Mouse (Mus musculus): ENCODE measurements at regions not wholly inside any gene's neighbourhood (a gene's known extent, or its start where the extent isn't known, plus 50 kb on each side); places are given as distances from the start of the nearest gene placed in this dataset.

DNA sequence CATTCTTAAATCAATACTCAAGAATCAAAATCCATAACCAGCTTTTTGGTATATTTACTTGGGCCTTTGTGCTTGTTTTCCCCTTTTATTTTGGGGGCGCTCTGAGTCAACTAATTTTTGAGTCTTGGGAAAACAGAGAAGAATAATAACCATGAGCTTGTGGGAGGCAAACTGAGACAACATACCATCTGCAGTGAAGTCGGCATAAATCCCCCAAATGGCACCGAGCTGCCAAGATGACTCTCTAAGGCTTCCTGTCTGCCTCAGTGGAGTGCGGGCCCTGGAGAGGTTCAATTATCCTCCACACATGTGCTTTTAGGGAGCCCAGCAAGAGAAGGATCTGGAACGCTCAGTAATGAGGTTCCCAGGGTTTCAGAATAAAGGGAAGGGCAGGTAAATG lies 333.1 kb downstream of the Fut8 start:
- H3K4me3 ChIP-seq (replicated peaks; ENCODE audit: extremely low read depth, low read depth, low read length): no peak overlapping the region
- DNase-seq: no peak
- no peaks in the 10 kb centered on the region for H3K4me1 ChIP-seq (ENCODE audit: control insufficient read depth, insufficient read depth, low read length)
- 85% methylated on average over 5 of the region's 5 CpGs for WGBS
- TF ChIP-seq POLR2A (IDR thresholded peaks at IDR 0.05; ENCODE audit: borderline replicate concordance, extremely low read depth, low read depth, low read length) (no peak), CTCF (IDR thresholded peaks at IDR 0.05; ENCODE audit: insufficient read depth, low read length) (no peak)

DNA sequence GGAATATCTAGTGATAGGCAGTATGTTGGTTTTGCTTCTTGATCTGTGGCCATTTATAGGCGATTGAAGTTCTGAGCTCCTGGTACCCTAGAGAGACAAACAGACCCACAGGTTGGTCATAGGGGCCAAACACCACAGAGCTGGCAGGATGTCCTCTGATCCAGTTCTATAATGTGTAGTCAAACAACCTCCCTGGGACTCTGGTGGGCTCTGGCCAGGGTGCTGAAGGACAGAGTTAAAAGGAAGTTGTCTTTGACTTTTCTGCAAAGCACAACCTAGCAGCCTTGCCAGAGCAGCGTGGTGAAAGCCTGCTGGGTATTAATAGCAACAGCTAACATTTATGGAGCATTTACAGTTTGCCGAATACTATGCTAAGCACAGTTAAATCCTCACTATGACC lies 337.1 kb downstream of the Fut8 start:
- Histone ChIP-seq H3K4me3 (replicated peaks; ENCODE audit: extremely low read depth, low read depth, low read length) (no peak overlapping the region), H3K4me1 (ENCODE audit: control insufficient read depth, insufficient read depth, low read length) (no peaks in the 10 kb centered on the region)
- 55% methylated on average over 3 of the region's 3 CpGs for whole genome bisulfite sequencing
- no peak for DNase-seq
- TF ChIP-seq POLR2A (IDR thresholded peaks at IDR 0.05; ENCODE audit: borderline replicate concordance, extremely low read depth, low read depth, low read length) (no peak), CTCF (IDR thresholded peaks at IDR 0.05; ENCODE audit: insufficient read depth, low read length) (no peak)

GRCm38 (mm10) chr12:77588297-77588696 lies 350.4 kb downstream of the Fut8 start:
- H3K4me3 ChIP-seq (replicated peaks; ENCODE audit: extremely low read depth, low read depth, low read length): no peak overlapping the region
- no peak for DNase-seq
- no peaks in the 10 kb centered on the region for H3K4me1 ChIP-seq (ENCODE audit: control insufficient read depth, insufficient read depth, low read length)
- TF ChIP-seq CTCF (IDR thresholded peaks at IDR 0.05; ENCODE audit: insufficient read depth, low read length): no peak
- no peak for TF ChIP-seq POLR2A (IDR thresholded peaks at IDR 0.05; ENCODE audit: borderline replicate concordance, extremely low read depth, low read depth, low read length)
- WGBS: 69% methylated on average over 2 of the region's 2 CpGs

DNA sequence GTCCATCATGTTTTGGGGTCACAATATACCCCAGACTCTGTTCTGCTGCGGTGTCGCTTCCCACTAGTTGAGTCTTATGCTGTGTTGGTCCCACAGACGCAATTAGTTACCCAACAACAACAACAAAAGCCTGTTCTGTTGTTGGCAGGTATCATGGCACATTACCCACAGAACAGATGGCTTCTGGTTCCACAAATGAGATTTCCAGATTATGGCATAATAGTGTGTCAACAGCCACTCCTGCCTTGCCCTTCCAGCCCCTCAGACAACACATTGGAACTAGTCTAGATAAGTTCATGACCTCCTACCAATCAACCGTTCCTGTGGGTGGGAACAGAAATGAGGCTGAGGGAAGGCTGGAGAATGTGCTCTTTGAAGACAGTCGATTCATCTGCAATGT lies 351.5 kb downstream of the Fut8 start:
- Histone ChIP-seq H3K4me1 (ENCODE audit: control insufficient read depth, insufficient read depth, low read length) (no peaks in the 10 kb centered on the region), H3K4me3 (replicated peaks; ENCODE audit: extremely low read depth, low read depth, low read length) (no peak overlapping the region)
- no peak for DNase-seq
- 71% methylated on average over 5 of the region's 5 CpGs for WGBS
- TF ChIP-seq POLR2A (IDR thresholded peaks at IDR 0.05; ENCODE audit: borderline replicate concordance, extremely low read depth, low read depth, low read length): no peak
- no peak for TF ChIP-seq CTCF (IDR thresholded peaks at IDR 0.05; ENCODE audit: insufficient read depth, low read length)

- H3K4me1 ChIP-seq (ENCODE audit: control insufficient read depth, insufficient read depth, low read length): no peaks in the 10 kb centered on the region
- H3K4me3 ChIP-seq (replicated peaks; ENCODE audit: extremely low read depth, low read depth, low read length): no peak overlapping the region
- no peak for TF ChIP-seq CTCF (IDR thresholded peaks at IDR 0.05; ENCODE audit: insufficient read depth, low read length)
- TF ChIP-seq POLR2A (IDR thresholded peaks at IDR 0.05; ENCODE audit: borderline replicate concordance, extremely low read depth, low read depth, low read length): no peak
- no peak for DNase-seq
- WGBS: 97% methylated on average over 1 of the region's 1 CpGs
Observed at GRCm38 (mm10) chr12:77594092-77594491, 356.2 kb downstream of the Fut8 start.

DNA sequence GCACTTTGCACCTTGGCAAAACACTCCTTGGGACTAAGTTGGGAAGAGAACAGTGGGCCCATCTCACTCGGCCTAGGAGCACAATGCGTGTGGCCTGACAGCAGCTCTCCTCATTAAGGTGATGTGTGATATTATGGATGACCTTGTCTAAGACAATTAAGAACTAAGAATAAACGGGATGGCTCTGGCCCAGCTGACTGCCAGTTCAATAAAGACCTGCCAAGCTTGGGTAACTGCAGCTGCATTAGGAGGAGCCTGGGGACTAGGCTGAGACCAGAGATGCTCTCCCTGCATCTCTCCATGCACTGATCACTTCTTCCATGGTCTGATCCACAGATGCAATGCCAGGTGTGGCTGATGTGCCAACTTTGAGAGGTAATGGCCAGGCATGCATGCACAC lies 356.7 kb downstream of the Fut8 start:
- 75% methylated on average over 3 of the region's 3 CpGs for WGBS
- Histone ChIP-seq H3K4me1 (ENCODE audit: control insufficient read depth, insufficient read depth, low read length) (no peaks in the 10 kb centered on the region), H3K4me3 (replicated peaks; ENCODE audit: extremely low read depth, low read depth, low read length) (no peak overlapping the region)
- DNase-seq: no peak
- TF ChIP-seq CTCF (IDR thresholded peaks at IDR 0.05; ENCODE audit: insufficient read depth, low read length) (no peak), POLR2A (IDR thresholded peaks at IDR 0.05; ENCODE audit: borderline replicate concordance, extremely low read depth, low read depth, low read length) (no peak)

DNA sequence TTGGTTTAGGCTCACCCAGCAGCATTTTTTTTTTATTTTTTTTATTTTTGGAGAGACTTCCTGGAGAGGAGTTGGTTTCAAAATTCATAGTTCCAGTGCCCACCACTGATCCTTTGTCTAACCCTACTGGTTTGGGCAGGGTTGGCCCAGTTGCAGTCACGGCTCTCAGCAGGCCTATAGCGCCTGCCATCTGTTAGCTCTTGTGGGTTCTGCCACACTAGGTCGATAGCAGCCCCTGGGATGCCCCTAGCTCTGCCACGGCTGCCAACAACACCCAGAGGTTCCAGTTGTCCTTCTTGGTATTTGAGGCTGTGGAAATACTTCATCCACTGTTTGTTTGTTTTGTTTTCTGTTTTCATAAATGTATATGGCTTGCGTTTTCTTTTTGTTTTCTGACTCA lies 357.9 kb downstream of the Fut8 start:
- Histone ChIP-seq H3K4me3 (replicated peaks; ENCODE audit: extremely low read depth, low read depth, low read length) (no peak overlapping the region), H3K4me1 (ENCODE audit: control insufficient read depth, insufficient read depth, low read length) (no peaks in the 10 kb centered on the region)
- no peak for TF ChIP-seq CTCF (IDR thresholded peaks at IDR 0.05; ENCODE audit: insufficient read depth, low read length)
- TF ChIP-seq POLR2A (IDR thresholded peaks at IDR 0.05; ENCODE audit: borderline replicate concordance, extremely low read depth, low read depth, low read length): no peak
- WGBS: 80% methylated on average over 5 of the region's 5 CpGs
- no peak for DNase-seq

DNA sequence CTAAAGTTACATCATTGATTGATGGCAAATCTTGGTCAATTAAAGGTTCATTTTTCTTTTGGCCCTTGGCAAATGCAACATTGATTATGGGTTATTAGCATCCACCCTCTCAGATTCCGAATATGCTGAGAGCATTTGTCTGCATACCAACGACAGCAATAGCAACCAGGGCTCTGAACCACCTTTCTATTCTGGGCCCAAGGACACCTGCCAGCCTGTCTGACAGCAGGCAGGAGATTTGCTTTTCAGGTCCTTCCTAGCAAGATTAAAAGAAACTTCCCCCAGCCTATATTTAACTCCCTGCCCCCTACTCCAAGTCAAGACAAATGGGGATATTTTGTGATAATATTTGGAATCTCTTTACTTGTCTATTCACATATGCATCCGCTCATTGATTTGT lies 358.8 kb downstream of the Fut8 start:
- 75% methylated on average over 3 of the region's 3 CpGs for WGBS
- no peak overlapping the region for H3K4me3 ChIP-seq (replicated peaks; ENCODE audit: extremely low read depth, low read depth, low read length)
- H3K4me1 ChIP-seq (ENCODE audit: control insufficient read depth, insufficient read depth, low read length): no peaks in the 10 kb centered on the region
- TF ChIP-seq CTCF (IDR thresholded peaks at IDR 0.05; ENCODE audit: insufficient read depth, low read length) (no peak), POLR2A (IDR thresholded peaks at IDR 0.05; ENCODE audit: borderline replicate concordance, extremely low read depth, low read depth, low read length) (no peak)
- DNase-seq: no peak

DNA sequence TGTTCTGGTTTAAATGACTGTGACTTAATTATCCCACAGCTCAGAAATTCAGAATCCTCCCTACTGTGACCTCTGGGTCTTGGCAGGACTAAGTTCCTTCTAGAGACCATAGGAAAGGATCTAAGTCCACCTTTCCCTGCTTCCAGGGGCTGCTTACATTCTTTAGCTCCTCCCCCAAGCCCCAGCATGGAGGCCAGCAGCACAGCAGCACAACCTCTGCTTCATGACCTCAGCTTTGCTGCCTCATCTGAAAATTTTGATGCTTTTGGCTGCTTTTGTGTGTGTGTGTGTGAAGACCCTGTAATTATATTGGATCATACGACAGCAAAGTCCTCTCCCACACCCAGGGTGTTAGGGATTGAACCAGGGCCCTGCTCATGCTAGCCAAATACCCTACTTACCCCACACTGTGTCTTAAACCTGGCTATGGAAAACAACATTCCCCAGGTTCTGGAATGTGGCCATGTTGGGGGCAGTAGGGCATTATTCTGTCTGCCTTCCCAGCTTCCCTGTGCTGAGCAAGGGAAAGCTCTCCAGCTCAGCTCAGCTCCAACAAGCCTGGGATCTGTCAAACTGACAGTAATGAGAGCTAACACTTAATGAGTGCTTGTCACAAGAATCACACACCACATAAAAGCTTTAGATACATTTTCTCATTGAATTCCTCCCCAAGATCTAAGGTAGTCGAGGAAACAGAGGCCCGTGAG lies 359.9 kb downstream of the Fut8 start:
- Histone ChIP-seq H3K4me1 (ENCODE audit: control insufficient read depth, insufficient read depth, low read length) (no peaks in the 10 kb centered on the region), H3K4me3 (replicated peaks; ENCODE audit: extremely low read depth, low read depth, low read length) (no peak overlapping the region)
- no peak for DNase-seq
- WGBS: 43% methylated on average over 3 of the region's 3 CpGs
- no peak for TF ChIP-seq CTCF (IDR thresholded peaks at IDR 0.05; ENCODE audit: insufficient read depth, low read length)
- TF ChIP-seq POLR2A (IDR thresholded peaks at IDR 0.05; ENCODE audit: borderline replicate concordance, extremely low read depth, low read depth, low read length): no peak

- Histone ChIP-seq H3K4me1 (ENCODE audit: control insufficient read depth, insufficient read depth, low read length) (no peaks in the 10 kb centered on the region), H3K4me3 (replicated peaks; ENCODE audit: extremely low read depth, low read depth, low read length) (no peak overlapping the region)
- WGBS: 41% methylated on average over 7 of the region's 7 CpGs
- TF ChIP-seq POLR2A (IDR thresholded peaks at IDR 0.05; ENCODE audit: borderline replicate concordance, extremely low read depth, low read depth, low read length): no peak
- no peak for TF ChIP-seq CTCF (IDR thresholded peaks at IDR 0.05; ENCODE audit: insufficient read depth, low read length)
- no peak for DNase-seq
Observed at GRCm38 (mm10) chr12:77598334-77598715, 360.4 kb downstream of the Fut8 start.

Data from lung, adult 2 months (tissue).